Mouse (Mus musculus): ENCODE data around the gene Lpp. TPM values are rescaled to one million over a fixed set of nuclear protein-coding genes. Genes with fewer than 3 reads are reported as not detected.

Gene Lpp
- polyA plus RNA-seq, 1 experiment from 2014 or later: 23.3 TPM

DNA sequence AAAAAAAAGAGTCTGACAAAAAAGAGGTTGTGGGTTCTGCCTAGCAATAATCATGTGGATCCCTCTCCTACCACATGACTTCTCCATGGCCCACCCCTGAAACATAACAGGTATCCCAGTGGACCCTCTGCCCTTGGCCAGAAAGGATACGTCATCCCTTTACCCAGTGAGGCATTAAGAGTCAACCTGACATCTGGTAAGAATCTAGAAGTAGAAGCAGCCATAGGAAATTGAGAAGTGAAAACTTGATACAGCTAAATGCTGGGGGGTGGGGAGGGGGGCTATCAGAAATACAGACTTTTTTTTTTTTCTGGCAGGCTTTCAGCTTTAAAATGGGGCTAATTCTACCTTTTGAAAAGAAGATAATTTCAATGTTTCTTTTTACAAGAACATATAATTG is 445.7 kb downstream of the Lpp start:
- no peak overlapping the region for H3K4me3 ChIP-seq (ENCODE audit: low read depth, low read length)
- DNase-seq (ENCODE audit: low spot score) (peak; percentile 59), ATAC-seq (replicated peaks; ENCODE audit: insufficient number of reproducible peaks, low FRiP score, low TSS enrichment, low read depth) (no peak; the same call in 1 of the 2 replicates)
- H3K36me3 ChIP-seq (replicated peaks; ENCODE audit: control insufficient read depth, insufficient read depth, low read depth, low read length): no peaks in the 10 kb centered on the region
- 38% methylated on average over 1 of the region's 1 CpGs for WGBS
- H3K4me2 ChIP-seq (ENCODE audit: low read depth, low read length): no peak overlapping the region
- no peak overlapping the region for H3K27ac ChIP-seq (replicated peaks; ENCODE audit: low read depth, low read length)
- H3K9ac ChIP-seq (replicated peaks; ENCODE audit: low read length): no peak overlapping the region
- no peaks in the 10 kb centered on the region for H3K9me3 ChIP-seq (replicated peaks; ENCODE audit: control insufficient read depth, low read length)
- no peaks in the 10 kb centered on the region for H3K4me1 ChIP-seq (ENCODE audit: control insufficient read depth, insufficient read depth, low read length)
- no peaks in the 10 kb centered on the region for H3K27me3 ChIP-seq (ENCODE audit: control insufficient read depth, insufficient read depth, low read length)

DNA sequence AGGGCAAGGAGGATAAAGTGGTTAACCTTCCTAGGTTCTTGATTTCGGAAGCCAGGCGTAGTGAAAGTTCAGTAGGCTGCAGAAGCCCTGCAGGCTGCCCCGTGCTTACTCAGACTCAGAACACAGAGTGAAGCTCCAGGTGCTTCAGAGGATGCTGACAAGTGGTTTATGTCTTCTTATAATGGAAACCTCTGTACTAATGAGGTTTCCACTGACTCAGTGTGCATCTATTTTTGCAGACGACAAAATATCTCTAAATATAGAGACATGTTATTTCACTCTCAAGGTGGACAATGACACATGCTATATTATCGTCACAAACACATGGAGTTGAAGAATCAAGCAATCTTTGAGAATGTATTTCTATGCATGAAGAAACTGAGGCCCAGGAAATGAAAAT is 446.8 kb downstream of the Lpp start:
- ATAC-seq (replicated peaks; ENCODE audit: insufficient number of reproducible peaks, low FRiP score, low TSS enrichment, low read depth) (no peak), DNase-seq (ENCODE audit: low spot score) (no peak)
- no peak overlapping the region for H3K9ac ChIP-seq (replicated peaks; ENCODE audit: low read length)
- H3K36me3 ChIP-seq (replicated peaks; ENCODE audit: control insufficient read depth, insufficient read depth, low read depth, low read length): no peaks in the 10 kb centered on the region
- H3K27ac ChIP-seq (replicated peaks; ENCODE audit: low read depth, low read length): no peak overlapping the region
- 88% methylated on average over 5 of the region's 5 CpGs for WGBS
- no peak overlapping the region for H3K4me2 ChIP-seq (ENCODE audit: low read depth, low read length)
- H3K9me3 ChIP-seq (replicated peaks; ENCODE audit: control insufficient read depth, low read length): no peaks in the 10 kb centered on the region
- no peak overlapping the region for H3K4me3 ChIP-seq (ENCODE audit: low read depth, low read length)
- no peaks in the 10 kb centered on the region for H3K27me3 ChIP-seq (ENCODE audit: control insufficient read depth, insufficient read depth, low read length)
- H3K4me1 ChIP-seq (ENCODE audit: control insufficient read depth, insufficient read depth, low read length): no peaks in the 10 kb centered on the region

DNA sequence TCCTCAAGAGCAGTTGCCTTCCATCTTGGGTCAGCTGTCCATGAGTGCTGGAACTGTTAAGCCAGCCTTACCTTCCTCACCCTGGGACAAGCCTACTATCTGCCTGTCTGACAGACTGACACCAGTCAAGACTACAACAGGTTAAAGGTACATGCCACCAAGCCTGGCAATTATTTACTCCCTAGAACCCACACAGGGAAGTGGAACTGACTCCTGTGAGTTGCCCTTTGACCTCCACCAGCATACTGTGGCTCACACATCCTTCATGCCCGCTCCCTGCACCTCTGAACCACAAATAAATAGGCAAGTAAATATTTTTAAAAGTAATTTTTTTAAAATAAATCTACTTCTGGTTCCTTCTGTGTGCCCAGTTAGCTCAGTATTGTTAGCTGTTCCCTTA is 452.8 kb downstream of the Lpp start:
- DNase-seq (ENCODE audit: low spot score) (no peak), ATAC-seq (replicated peaks; ENCODE audit: insufficient number of reproducible peaks, low FRiP score, low TSS enrichment, low read depth) (no peak)
- Histone ChIP-seq H3K9me3 (replicated peaks; ENCODE audit: control insufficient read depth, low read length) (no peaks in the 10 kb centered on the region), H3K4me3 (ENCODE audit: low read depth, low read length) (no peak overlapping the region), H3K4me2 (ENCODE audit: low read depth, low read length) (no peak overlapping the region), H3K27me3 (ENCODE audit: control insufficient read depth, insufficient read depth, low read length) (no peaks in the 10 kb centered on the region), H3K27ac (replicated peaks; ENCODE audit: low read depth, low read length) (no peak overlapping the region), H3K4me1 (ENCODE audit: control insufficient read depth, insufficient read depth, low read length) (no peaks in the 10 kb centered on the region), H3K9ac (replicated peaks; ENCODE audit: low read length) (no peak overlapping the region), H3K36me3 (replicated peaks; ENCODE audit: control insufficient read depth, insufficient read depth, low read depth, low read length) (no peaks in the 10 kb centered on the region)
- 73% methylated on average over 1 of the region's 1 CpGs for WGBS

DNA sequence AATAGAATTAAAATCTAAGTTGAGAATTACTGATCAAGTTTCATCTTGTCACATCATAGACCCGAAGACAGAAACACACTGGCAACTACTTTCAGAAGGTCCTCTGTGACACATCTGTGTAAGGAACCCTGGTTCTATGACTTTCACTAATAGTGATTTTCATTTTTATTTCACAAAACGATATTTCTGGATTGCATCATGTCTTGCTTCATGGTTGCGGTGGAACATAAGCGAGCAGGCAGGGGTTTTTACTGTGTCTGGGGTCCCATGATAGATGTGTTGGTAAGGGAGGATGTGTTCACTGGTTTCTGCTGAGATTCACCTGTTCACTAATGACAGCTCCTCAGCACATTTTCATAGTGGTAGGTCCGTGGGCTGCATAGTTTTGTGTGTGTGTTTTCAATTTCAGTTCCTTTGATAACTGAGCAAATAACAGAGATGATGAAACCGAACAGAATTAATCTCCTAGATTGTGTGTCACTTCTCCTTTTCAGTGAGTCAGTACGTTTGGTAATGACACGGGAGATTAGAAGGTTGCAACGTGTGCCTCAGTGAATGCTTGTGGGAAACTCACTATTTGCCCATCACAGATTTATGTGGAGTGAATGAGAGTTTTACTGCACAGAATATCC is 466.3 kb downstream of the Lpp start:
- H3K4me2 ChIP-seq (ENCODE audit: low read depth, low read length): no peak overlapping the region
- no peaks in the 10 kb centered on the region for H3K27me3 ChIP-seq (ENCODE audit: control insufficient read depth, insufficient read depth, low read length)
- H3K36me3 ChIP-seq (replicated peaks; ENCODE audit: control insufficient read depth, insufficient read depth, low read depth, low read length): no peaks in the 10 kb centered on the region
- DNase-seq (ENCODE audit: low spot score) (no peak), ATAC-seq (replicated peaks; ENCODE audit: insufficient number of reproducible peaks, low FRiP score, low TSS enrichment, low read depth) (no peak)
- WGBS: 83% methylated on average over 9 of the region's 9 CpGs
- no peaks in the 10 kb centered on the region for H3K9me3 ChIP-seq (replicated peaks; ENCODE audit: control insufficient read depth, low read length)
- no peaks in the 10 kb centered on the region for H3K4me1 ChIP-seq (ENCODE audit: control insufficient read depth, insufficient read depth, low read length)
- H3K4me3 ChIP-seq (ENCODE audit: low read depth, low read length): no peak overlapping the region
- H3K9ac ChIP-seq (replicated peaks; ENCODE audit: low read length): no peak overlapping the region
- H3K27ac ChIP-seq (replicated peaks; ENCODE audit: low read depth, low read length): no peak overlapping the region

DNA sequence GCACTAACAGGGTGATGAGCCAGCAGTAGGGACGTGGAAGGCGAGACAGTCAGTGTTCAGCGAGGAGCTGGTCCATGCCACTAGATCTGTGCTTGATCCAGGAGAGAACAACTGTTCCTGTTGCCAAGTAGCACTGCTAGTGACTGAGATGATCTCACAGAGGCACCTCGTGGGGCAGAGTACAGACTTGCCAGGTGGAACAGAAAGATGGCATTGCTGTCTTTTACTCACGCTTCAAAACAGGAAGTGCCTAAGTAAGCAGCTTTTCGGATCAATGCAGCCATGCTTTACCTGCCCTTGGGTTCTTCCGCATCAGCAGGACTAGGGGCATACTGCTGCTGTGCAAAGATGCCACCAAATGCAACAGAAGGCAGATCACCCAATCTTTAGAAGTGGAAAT is 467.1 kb downstream of the Lpp start:
- Histone ChIP-seq H3K9ac (replicated peaks; ENCODE audit: low read length) (no peak overlapping the region), H3K4me1 (ENCODE audit: control insufficient read depth, insufficient read depth, low read length) (no peaks in the 10 kb centered on the region), H3K27ac (replicated peaks; ENCODE audit: low read depth, low read length) (no peak overlapping the region), H3K4me3 (ENCODE audit: low read depth, low read length) (no peak overlapping the region), H3K4me2 (ENCODE audit: low read depth, low read length) (no peak overlapping the region), H3K27me3 (ENCODE audit: control insufficient read depth, insufficient read depth, low read length) (no peaks in the 10 kb centered on the region), H3K36me3 (replicated peaks; ENCODE audit: control insufficient read depth, insufficient read depth, low read depth, low read length) (no peaks in the 10 kb centered on the region), H3K9me3 (replicated peaks; ENCODE audit: control insufficient read depth, low read length) (no peaks in the 10 kb centered on the region)
- 88% methylated on average over 7 of the region's 7 CpGs for WGBS
- DNase-seq (ENCODE audit: low spot score): no peak
- no peak for ATAC-seq (replicated peaks; ENCODE audit: insufficient number of reproducible peaks, low FRiP score, low TSS enrichment, low read depth)

DNA sequence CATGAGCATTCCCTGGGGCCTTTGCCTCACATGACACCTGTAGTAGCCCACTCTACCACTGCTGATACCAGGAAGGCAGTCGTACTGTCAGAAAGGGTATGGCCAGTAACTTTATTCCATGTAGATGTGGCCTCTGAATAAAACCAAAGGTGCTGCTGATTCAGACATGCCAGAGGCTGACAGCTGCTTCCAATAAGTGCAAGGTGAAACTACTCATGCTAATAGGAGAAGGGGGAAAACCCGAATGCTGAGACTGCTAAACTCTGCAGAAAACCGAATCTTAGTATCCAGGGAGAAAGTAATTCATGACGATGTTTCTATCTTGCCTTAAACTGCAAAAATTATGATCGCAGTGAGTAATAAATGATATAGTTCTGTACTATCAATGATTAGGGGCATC is 468.1 kb downstream of the Lpp start:
- H3K9me3 ChIP-seq (replicated peaks; ENCODE audit: control insufficient read depth, low read length): no peaks in the 10 kb centered on the region
- WGBS: 64% methylated on average over 5 of the region's 5 CpGs
- ATAC-seq (replicated peaks; ENCODE audit: insufficient number of reproducible peaks, low FRiP score, low TSS enrichment, low read depth): no peak

DNA sequence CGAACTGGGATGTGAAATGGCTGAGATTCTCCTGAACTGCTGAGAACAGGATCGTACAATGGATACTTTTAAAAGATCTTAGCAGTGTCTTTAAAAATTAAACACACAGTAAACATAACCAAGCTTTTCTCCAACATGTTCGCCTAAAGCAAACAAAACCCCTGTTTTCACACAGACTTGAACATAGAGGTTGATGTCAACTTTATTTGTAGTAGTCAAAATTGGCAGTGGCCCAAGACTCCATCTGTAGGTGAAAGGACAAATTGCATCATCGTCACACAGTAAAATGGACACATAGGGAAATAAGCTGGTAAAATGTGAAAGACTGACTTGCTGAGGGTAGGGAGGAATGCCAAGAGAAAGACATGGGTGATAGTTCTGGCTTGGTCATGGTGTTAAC is 480.9 kb downstream of the Lpp start:
- 75% methylated on average over 4 of the region's 4 CpGs for WGBS

More for the DNA sequence above, 468.1 kb downstream of the Lpp start:
- Histone ChIP-seq H3K36me3 (replicated peaks; ENCODE audit: control insufficient read depth, insufficient read depth, low read depth, low read length) (no peaks in the 10 kb centered on the region), H3K27ac (replicated peaks; ENCODE audit: low read depth, low read length) (no peak overlapping the region), H3K9ac (replicated peaks; ENCODE audit: low read length) (no peak overlapping the region), H3K4me1 (ENCODE audit: control insufficient read depth, insufficient read depth, low read length) (no peaks in the 10 kb centered on the region), H3K4me3 (ENCODE audit: low read depth, low read length) (no peak overlapping the region), H3K27me3 (ENCODE audit: control insufficient read depth, insufficient read depth, low read length) (no peaks in the 10 kb centered on the region), H3K4me2 (ENCODE audit: low read depth, low read length) (no peak overlapping the region)
- peak; percentile 41 for DNase-seq (ENCODE audit: low spot score)

DNA sequence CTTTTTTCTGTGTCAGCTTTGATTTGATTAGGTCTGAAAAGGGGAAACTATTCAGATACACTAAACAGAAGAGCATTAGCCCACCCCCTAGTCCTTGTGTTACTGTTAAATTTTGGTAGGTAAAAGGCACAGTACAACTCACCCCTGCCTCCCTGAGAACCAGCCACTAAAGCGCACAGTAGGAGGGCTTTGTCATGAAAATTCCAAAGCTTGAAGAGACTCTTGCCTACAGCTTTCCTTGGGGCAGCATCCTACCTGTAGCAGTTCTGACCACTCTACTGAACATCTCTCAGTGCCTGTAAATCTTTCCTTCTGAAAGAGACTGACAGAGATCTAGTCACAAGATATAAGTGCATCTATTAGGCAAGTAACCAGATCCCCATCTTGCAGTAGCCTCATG is 482.4 kb downstream of the Lpp start:
- H3K4me1 ChIP-seq (ENCODE audit: control insufficient read depth, insufficient read depth, low read length): no peaks in the 10 kb centered on the region
- H3K4me3 ChIP-seq (ENCODE audit: low read depth, low read length): no peak overlapping the region
- WGBS: 33% methylated on average over 1 of the region's 1 CpGs
- ATAC-seq (replicated peaks; ENCODE audit: insufficient number of reproducible peaks, low FRiP score, low TSS enrichment, low read depth) (no peak), DNase-seq (ENCODE audit: low spot score) (no peak)
- H3K36me3 ChIP-seq (replicated peaks; ENCODE audit: control insufficient read depth, insufficient read depth, low read depth, low read length): no peaks in the 10 kb centered on the region
- no peaks in the 10 kb centered on the region for H3K27me3 ChIP-seq (ENCODE audit: control insufficient read depth, insufficient read depth, low read length)
- H3K9me3 ChIP-seq (replicated peaks; ENCODE audit: control insufficient read depth, low read length): no peaks in the 10 kb centered on the region
- no peak overlapping the region for H3K27ac ChIP-seq (replicated peaks; ENCODE audit: low read depth, low read length)
- H3K4me2 ChIP-seq (ENCODE audit: low read depth, low read length): no peak overlapping the region
- H3K9ac ChIP-seq (replicated peaks; ENCODE audit: low read length): no peak overlapping the region

More for the DNA sequence above, 480.9 kb downstream of the Lpp start:
- no peaks in the 10 kb centered on the region for H3K27me3 ChIP-seq (ENCODE audit: control insufficient read depth, insufficient read depth, low read length)
- H3K4me3 ChIP-seq (ENCODE audit: low read depth, low read length): no peak overlapping the region
- ATAC-seq (replicated peaks; ENCODE audit: insufficient number of reproducible peaks, low FRiP score, low TSS enrichment, low read depth) (no peak), DNase-seq (ENCODE audit: low spot score) (peak; percentile 44)
- no peak overlapping the region for H3K27ac ChIP-seq (replicated peaks; ENCODE audit: low read depth, low read length)
- no peak overlapping the region for H3K9ac ChIP-seq (replicated peaks; ENCODE audit: low read length)
- H3K4me1 ChIP-seq (ENCODE audit: control insufficient read depth, insufficient read depth, low read length): no peaks in the 10 kb centered on the region
- H3K4me2 ChIP-seq (ENCODE audit: low read depth, low read length): no peak overlapping the region
- H3K36me3 ChIP-seq (replicated peaks; ENCODE audit: control insufficient read depth, insufficient read depth, low read depth, low read length): no peaks in the 10 kb centered on the region
- no peaks in the 10 kb centered on the region for H3K9me3 ChIP-seq (replicated peaks; ENCODE audit: control insufficient read depth, low read length)
